Mouse (Mus musculus) liver, adult 2 months (tissue): ENCODE measurements around the gene Olfr248. TPM values are rescaled to one million over a fixed set of nuclear protein-coding genes. Genes with fewer than 3 reads are reported as not detected.
A peak's percentile ranks its signal among the peaks of the same experiment; 100 is the strongest.
"Not testable (repeated sequence)": the region's sequence is repeated elsewhere in the genome, so short reads cannot be mapped to it uniquely, and the experiment has no call there.

Source experiments
- DNase-seq: peaks from one replicate; pipeline ENCODE4 v3.0.0-alpha.2; 2011; ENCODE audit warnings: low read depth, low spot score; ENCODE audit errors: extremely low read depth
- H3K27ac ChIP-seq: fragments of 200-500 bp; replicated peaks from 2 replicates; pipeline ENCODE4 v1.5.1; 2012; ENCODE audit warnings: low read depth, mild to moderate bottlenecking, control low read depth, inconsistent platforms, low read length; ENCODE audit not compliant: insufficient read depth
- H3K27me3 ChIP-seq: fragments of 200-500 bp; 2 replicates; pipeline ENCODE4 v1.6.1; 2012; ENCODE audit warnings: mild to moderate bottlenecking, moderate library complexity, low read length, inconsistent platforms; ENCODE audit not compliant: control insufficient read depth, insufficient read depth
- H3K36me3 ChIP-seq: fragments of 200-500 bp; 2 replicates; pipeline ENCODE4 v1.6.1; 2012; ENCODE audit warnings: low read length, inconsistent platforms; ENCODE audit not compliant: control insufficient read depth, insufficient read depth
- H3K4me1 ChIP-seq: fragments of 200-500 bp; 2 replicates; pipeline ENCODE4 v1.6.1; 2011; ENCODE audit warnings: low read length; ENCODE audit not compliant: control insufficient read depth, insufficient read depth
- H3K4me3 ChIP-seq: fragments of 200-500 bp; 2 replicates; pipeline ENCODE4 v1.5.1; 2011; ENCODE audit warnings: low read depth, mild to moderate bottlenecking, control low read depth, low read length, moderate library complexity; ENCODE audit not compliant: insufficient read depth
- H3K79me2 ChIP-seq: fragments of 200-500 bp; 2 replicates; pipeline ENCODE4 v1.6.1; 2012; ENCODE audit warnings: inconsistent platforms, mild to moderate bottlenecking, low read length, moderate library complexity; ENCODE audit not compliant: control insufficient read depth, insufficient read depth
- H3K9ac ChIP-seq: fragments of 200-500 bp; 2 replicates; pipeline ENCODE4 v1.6.1; 2012; ENCODE audit warnings: low read depth, mild to moderate bottlenecking, control low read depth, inconsistent platforms, low read length
- CTCF ChIP-seq: fragments of 200-500 bp; IDR thresholded peaks from 2 replicates; pipeline ENCODE4 v1.5.1; 2011; ENCODE audit warnings: low read depth, low read length, control low read depth
- POLR2A ChIP-seq: fragments of 200-500 bp; IDR thresholded peaks from 2 replicates; pipeline ENCODE4 v1.6.1; 2011; ENCODE audit warnings: low read length, control low read depth; ENCODE audit not compliant: insufficient read depth; ENCODE audit errors: extremely low read depth
- WGBS: fragments of 180-500 bp; shearing (Covaris S2); methylation state at CpG from one replicate; pipeline ENCODE4 v1.1.7; 2018; 5-methylcytosine and 5-hydroxymethylcytosine counted together
- polyA plus RNA-seq: library from polyadenylated mRNA; depleted of rRNA; stranded (reverse); fragments of >200 nt; gene quantifications from 2 replicates; pipeline ENCODE4 v1.2.3, GENCODE M21; 2012; rRNA removed
- total RNA-seq: library from RNA; depleted of rRNA; stranded (reverse); fragments of >200 nt; gene quantifications from 2 replicates; pipeline ENCODE4 v1.2.3, GENCODE M21; 2014; rRNA removed

Gene Olfr248
- total RNA-seq (not detected in 2 replicates), polyA plus RNA-seq (not detected in 2 replicates)

DNA sequence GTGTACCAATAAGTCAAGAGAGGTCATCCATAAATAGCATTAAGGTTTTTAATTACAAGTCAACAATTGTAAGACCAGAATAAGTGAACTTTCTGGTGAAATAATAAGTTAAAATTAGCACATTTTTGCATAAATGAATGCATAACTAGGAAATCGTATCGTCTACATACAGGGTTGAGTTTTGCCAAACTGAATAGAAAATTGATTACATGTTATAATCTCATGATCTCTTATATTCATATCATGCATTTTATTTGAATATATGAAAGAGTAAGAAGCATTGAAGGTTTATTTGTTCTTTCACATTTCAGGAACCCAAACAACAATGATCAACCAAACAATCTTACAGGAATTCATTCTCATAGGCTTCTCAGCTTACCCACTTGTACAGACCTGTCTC, at the start of gene Olfr248:
TSS of gene Olfr248 (plus strand) at position 301 of the 400 bp plus-strand sequence.
- Histone ChIP-seq H3K27me3 (no peaks in the 10 kb centered on the region), H3K4me1 (no peaks in the 10 kb centered on the region), H3K9ac (no peak within 1 kb of the TSS), H3K79me2 (no peaks in the 10 kb centered on the region), H3K4me3 (no peak within 1 kb of the TSS), H3K36me3 (no peaks in the 10 kb centered on the region), H3K27ac (no peak within 1 kb of the TSS)
- DNase-seq: no peak
- 87% methylated on average over 2 of the region's 2 CpGs for WGBS
- TF ChIP-seq CTCF (no peak), POLR2A (no peak)

GRCm38 (mm10) chr1:174353636-174354035, 37.2 kb upstream of the Olfr248 start:
- H3K9ac ChIP-seq, H3K27me3 ChIP-seq, H3K27ac ChIP-seq, H3K79me2 ChIP-seq, H3K4me3 ChIP-seq, H3K36me3 ChIP-seq, H3K4me1 ChIP-seq: not testable (repeated sequence)
- peak; percentile 4 for DNase-seq
- 76% methylated on average over 1 of the region's 1 CpGs for WGBS

DNA sequence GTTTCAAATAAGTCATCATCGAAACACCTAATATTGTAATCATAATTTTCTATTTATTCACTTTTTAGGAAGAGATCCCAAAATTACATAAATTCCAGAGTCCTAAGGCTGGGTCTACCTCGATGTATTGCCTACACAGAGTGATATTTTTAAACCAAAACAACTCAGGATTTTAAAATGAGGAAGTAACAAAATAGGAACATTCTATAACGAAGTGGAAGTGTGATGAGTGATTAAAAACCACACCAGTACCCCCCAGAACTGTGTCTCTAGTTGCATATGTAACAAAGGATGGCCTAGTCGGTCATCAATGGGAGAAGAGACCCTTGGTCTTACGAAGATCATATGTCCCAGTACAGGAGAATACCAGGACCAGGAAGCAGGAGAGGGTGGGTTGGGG, 36.2 kb upstream of the Olfr248 start:
- Histone ChIP-seq H3K4me3 (no peak overlapping the region), H3K36me3 (no peaks in the 10 kb centered on the region), H3K27ac (no peak overlapping the region), H3K27me3 (no peaks in the 10 kb centered on the region), H3K79me2 (no peaks in the 10 kb centered on the region), H3K9ac (no peak overlapping the region), H3K4me1 (no peaks in the 10 kb centered on the region)
- DNase-seq: no peak
- TF ChIP-seq CTCF (no peak), POLR2A (no peak)
- 64% methylated on average over 5 of the region's 5 CpGs for WGBS

- H3K4me1 ChIP-seq: no peaks in the 10 kb centered on the region
- 66% methylated on average over 2 of the region's 2 CpGs for WGBS
- H3K27ac ChIP-seq: no peak within 1 kb of the TSS
- H3K79me2 ChIP-seq: no peaks in the 10 kb centered on the region
- no peak within 1 kb of the TSS for H3K4me3 ChIP-seq
- no peaks in the 10 kb centered on the region for H3K36me3 ChIP-seq
- no peak for TF ChIP-seq CTCF
- TF ChIP-seq POLR2A: no peak
- no peaks in the 10 kb centered on the region for H3K27me3 ChIP-seq
- H3K9ac ChIP-seq: no peak within 1 kb of the TSS
- DNase-seq: no peak
Measured at GRCm38 (mm10) chr1:174364882-174365451, 25.9 kb upstream of the Olfr248 start, which contains the start of gene Olfr417. Gene Olfr417, plus strand, starts transcription at chr1:174365122.

DNA sequence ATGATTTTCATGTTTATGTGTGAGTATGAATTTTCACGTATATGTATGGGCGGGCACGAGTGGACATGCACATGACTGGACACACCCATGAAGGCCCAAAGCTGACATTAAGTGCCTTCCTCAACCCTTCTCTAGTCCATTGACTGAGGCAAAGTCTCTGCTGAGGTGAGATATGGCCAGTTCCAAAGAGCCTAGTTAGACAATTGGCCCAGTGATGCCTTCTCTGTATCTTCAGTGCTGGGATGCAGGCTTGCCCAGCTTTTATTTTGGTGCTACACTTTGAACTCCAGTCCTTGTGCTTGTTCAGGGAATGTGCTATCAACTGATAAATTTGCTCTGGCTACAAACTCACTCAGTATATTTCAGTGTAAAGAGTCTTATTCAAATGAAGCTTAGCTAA, 17.0 kb upstream of the Olfr248 start:
- Histone ChIP-seq H3K79me2 (no peaks in the 10 kb centered on the region), H3K36me3 (no peaks in the 10 kb centered on the region), H3K27me3 (no peaks in the 10 kb centered on the region), H3K4me3 (no peak overlapping the region), H3K4me1 (no peaks in the 10 kb centered on the region), H3K27ac (no peak overlapping the region), H3K9ac (no peak overlapping the region)
- no peak for DNase-seq
- WGBS: 81% methylated on average over 3 of the region's 3 CpGs
- TF ChIP-seq POLR2A (no peak), CTCF (no peak)

- no peaks in the 10 kb centered on the region for H3K79me2 ChIP-seq
- WGBS: 80% methylated on average over 4 of the region's 4 CpGs
- no peak overlapping the region for H3K9ac ChIP-seq
- TF ChIP-seq CTCF (no peak), POLR2A (no peak)
- DNase-seq: no peak
- no peaks in the 10 kb centered on the region for H3K4me1 ChIP-seq
- H3K27ac ChIP-seq: no peak overlapping the region
- no peaks in the 10 kb centered on the region for H3K27me3 ChIP-seq
- H3K4me3 ChIP-seq: no peak overlapping the region
- H3K36me3 ChIP-seq: no peaks in the 10 kb centered on the region
Measured at GRCm38 (mm10) chr1:174422959-174423358, 32.1 kb downstream of the Olfr248 start.
